Mouse (Mus musculus) neutrophil, adult 5-6 weeks (primary cell): Measurements from ENCODE around the gene Acot8. TPM values are rescaled to one million over a fixed set of nuclear protein-coding genes. Genes with fewer than 3 reads are reported as not detected.

Source experiments
- ATAC-seq: fragments of 151-379, 151-347 bp; 2 replicates; pipeline ENCODE4 v1.8.0; 2017; ENCODE audit warnings: mild to moderate bottlenecking, moderate TSS enrichment; ENCODE audit not compliant: insufficient number of reproducible peaks, poor library complexity, low FRiP score, severe bottlenecking; ENCODE audit errors: extremely low read depth
- total RNA-seq: library from RNA; stranded (forward); fragments of 200-1000 nt; gene quantifications from 2 replicates; pipeline ENCODE4 v1.2.3, GENCODE M21; 2017

Gene Acot8
- total RNA-seq, 1 experiment from 2014 or later = 35.4 TPM

GRCm38 (mm10) chr2:164787032-164787431 is 17.6 kb downstream of the Acot8 start:
- ATAC-seq = no peak

- ATAC-seq = no peak
Observed at GRCm38 (mm10) chr2:164786388-164786885, 18.2 kb downstream of the Acot8 start.

- peak; percentile 47 for ATAC-seq
Observed at GRCm38 (mm10) chr2:164785481-164786387, 18.9 kb downstream of the Acot8 start, which contains the start of gene Snx21. Snx21 (plus strand) TSS chr2:164785823.

GRCm38 (mm10) chr2:164784869-164785420 is 19.7 kb downstream of the Acot8 start:
- no peak for ATAC-seq

- no peak for ATAC-seq
Observed at GRCm38 (mm10) chr2:164783926-164784581, 20.6 kb downstream of the Acot8 start.

- ATAC-seq = no peak
Observed at GRCm38 (mm10) chr2:164781876-164782275, 22.8 kb downstream of the Acot8 start.

- ATAC-seq = no peak
Observed at GRCm38 (mm10) chr2:164779481-164780086, 25.1 kb downstream of the Acot8 start, which contains the start of gene Tnnc2. Tnnc2 (minus strand) TSS chr2:164779967.

GRCm38 (mm10) chr2:164778809-164779208 is 25.9 kb downstream of the Acot8 start:
- ATAC-seq = no peak

GRCm38 (mm10) chr2:164778015-164778287 is 26.7 kb downstream of the Acot8 start:
- no peak for ATAC-seq

GRCm38 (mm10) chr2:164777246-164778014 is 27.3 kb downstream of the Acot8 start:
- ATAC-seq = no peak

- no peak for ATAC-seq
Observed at GRCm38 (mm10) chr2:164776801-164777200, 27.9 kb downstream of the Acot8 start.

GRCm38 (mm10) chr2:164776130-164776529 is 28.6 kb downstream of the Acot8 start:
- no peak for ATAC-seq

GRCm38 (mm10) chr2:164773989-164774364 is 30.7 kb downstream of the Acot8 start:
- no peak for ATAC-seq

- no peak for ATAC-seq
Observed at GRCm38 (mm10) chr2:164773229-164773988, 31.3 kb downstream of the Acot8 start.

GRCm38 (mm10) chr2:164771123-164771522 is 33.6 kb downstream of the Acot8 start:
- no peak for ATAC-seq

GRCm38 (mm10) chr2:164770279-164770678 is 34.4 kb downstream of the Acot8 start:
- ATAC-seq = no peak

GRCm38 (mm10) chr2:164769258-164770037 is 35.2 kb downstream of the Acot8 start, which contains the start of gene Ube2c:
Ube2c (plus strand) TSS chr2:164769898.
- ATAC-seq = peak; percentile 99
